Mouse (Mus musculus) kidney, adult 8-10 months (tissue): ENCODE measurements around the gene Trappc10.
"Not testable (repeated sequence)": the region's sequence is repeated elsewhere in the genome, so short reads cannot be mapped to it uniquely, and the experiment has no call there.

ENCODE experiments used
- DNase-seq, 2 experiments: peaks; one replicate each; pipeline ENCODE4 v3.0.0; 2022

Gene Trappc10

DNA sequence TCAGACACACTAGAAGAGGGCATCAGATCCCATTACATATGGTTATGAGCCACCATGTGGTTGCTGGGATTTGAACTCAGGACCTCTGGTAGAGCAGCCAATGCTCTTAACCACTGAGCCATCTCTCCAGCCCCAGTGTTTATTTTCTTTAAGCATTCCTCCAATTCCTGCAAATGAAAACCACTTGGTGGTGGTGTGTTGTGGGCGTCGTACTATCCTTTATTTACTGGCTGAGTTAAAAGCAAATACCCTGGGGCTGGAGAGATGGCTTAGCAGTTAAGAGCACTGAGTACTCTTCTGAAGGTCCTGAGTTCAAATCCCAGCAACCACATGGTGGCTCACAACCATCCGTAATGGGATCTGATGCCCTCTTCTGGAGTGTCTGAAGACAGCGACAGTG lies 58.4 kb downstream of the Trappc10 start:
- not testable (repeated sequence) for DNase-seq

DNA sequence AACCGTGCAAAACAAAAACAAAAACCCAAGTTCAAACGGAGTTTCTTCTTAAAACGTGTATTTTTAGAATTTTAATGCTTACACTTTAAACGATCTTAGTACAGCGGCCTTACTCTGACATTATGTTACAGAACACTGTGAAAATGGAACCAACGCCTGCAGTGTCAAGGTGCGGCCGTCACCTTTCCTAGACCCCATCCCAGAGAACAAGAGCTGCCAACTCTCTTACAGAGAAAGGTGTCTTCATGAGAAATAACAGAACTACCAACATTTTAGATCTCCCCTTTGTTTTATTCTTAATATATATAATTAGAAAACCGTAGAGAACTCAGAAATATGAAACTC lies 59.1 kb downstream of the Trappc10 start:
- no peak for DNase-seq

DNA sequence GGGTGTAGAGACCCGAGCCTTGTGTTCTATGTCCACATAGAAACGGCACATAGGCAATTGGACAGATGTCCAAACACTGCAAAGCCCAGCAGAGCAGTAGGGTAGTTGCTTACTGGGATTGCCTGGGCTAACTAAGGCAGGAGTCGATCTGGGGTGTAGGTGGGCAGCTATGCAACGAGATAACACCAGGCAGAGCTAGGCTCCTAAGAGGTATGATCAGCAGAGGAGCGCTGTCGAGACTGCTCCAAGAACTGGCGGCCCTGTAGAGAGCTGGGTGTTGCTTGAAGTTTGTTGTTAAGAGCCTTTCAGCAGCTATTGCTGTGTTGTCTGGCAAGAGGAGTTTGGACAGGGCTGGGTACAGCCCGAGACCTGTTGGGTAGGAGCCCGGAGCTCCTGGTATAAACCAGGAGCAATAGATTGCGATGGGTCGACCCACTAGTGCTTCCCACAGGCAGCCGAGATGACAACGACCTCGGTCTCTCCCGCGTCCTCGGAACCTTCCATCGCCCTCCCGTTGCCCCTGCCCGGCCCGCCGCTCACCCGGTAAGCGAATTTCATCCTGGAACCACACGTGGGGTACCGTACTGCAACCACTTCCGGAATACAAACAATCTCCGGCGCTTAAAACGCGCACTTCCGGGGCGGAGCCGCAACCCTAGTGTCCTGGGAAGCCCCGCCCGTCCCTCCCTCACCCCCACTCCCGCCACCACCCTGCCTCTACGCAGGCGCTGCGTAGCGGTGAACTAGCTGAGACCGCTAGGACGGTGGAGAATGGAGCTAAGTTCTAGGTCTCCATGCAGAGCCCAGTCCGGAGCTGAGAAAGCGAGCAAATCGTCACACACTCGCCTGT lies 59.7 kb downstream of the Trappc10 start, which contains the start of gene Pwp2:
Pwp2 (minus strand) TSS at position 619 of the 850 bp plus-strand sequence.
- peak; percentile 86 to 92 for DNase-seq

DNA sequence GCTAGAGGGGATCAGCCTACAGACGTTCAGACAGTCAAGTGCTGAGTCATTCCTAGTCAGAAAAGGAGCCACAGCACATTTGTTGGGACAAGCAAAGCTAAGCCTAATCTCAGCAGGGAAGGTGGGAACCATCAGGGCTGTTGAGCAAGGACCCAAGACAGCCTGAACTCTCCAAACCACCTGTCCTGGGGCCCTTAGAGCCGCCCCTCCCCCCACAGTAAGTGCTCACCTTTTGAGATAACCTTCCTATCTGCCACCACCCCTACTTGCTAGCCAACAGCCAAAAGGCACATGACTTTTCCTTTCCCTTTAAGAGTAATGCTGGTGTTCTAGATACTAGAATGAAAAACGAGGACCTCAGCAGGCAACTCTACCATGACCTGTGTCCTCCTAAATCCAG lies 60.9 kb downstream of the Trappc10 start:
- DNase-seq: no peak

DNA sequence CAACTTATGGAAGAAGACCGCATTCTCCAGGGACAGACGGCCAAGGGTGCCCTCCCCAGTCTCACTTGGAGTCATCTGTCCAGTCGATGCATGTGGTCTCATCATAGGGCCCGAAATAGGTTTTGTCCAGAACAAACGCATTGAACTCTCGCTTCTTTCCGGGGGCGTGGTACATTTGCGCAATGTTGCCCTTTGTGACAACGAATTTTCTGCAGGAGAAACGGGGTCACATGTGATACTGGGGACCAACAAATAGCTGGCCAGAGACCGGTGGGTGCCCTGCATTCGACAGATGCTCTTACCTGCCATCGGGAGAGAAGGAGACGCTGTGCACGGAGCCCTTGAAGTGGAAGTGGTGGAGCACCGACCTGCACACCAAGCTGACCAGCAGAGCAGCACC lies 62.1 kb downstream of the Trappc10 start:
- no peak for DNase-seq

DNA sequence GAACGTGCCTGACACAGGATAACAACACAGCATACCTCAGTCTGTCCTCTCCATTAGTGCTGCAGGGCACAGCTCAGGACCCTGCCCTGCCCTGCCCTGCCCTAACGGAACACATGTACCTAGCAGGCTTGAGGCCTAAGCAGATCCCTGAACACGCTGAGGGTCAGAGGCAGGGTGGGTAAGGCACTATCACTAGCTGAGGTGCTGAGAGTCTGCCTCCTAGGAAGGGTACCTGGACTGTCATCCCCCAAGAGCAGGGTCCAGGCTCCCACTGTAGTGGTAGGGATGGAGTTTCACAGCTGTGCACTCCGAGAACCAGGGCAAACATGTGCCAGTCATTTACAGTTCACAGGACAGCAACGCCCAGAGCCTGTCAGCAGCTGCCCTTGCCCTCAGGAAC lies 70.0 kb downstream of the Trappc10 start:
- no peak for DNase-seq

DNA sequence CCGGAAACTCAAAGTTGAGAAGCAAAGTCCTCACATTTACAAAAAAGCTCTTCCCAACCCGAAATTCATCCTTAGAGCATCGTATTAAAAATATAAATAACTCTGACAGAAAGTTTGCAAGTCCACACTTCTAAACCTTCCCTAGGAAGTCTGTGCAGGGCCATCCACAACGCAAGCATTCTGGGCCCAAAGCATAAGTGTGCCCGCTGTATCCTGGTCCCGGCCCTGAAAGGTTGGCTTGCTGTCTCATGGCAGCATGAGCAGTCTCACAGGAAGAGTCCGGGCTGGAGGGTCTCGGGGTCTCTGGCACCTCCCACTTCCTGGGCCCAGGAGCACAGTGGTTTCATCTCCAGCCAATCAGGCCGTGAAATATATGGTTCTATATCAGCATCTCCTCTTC lies 72.9 kb downstream of the Trappc10 start:
- DNase-seq: no peak

DNA sequence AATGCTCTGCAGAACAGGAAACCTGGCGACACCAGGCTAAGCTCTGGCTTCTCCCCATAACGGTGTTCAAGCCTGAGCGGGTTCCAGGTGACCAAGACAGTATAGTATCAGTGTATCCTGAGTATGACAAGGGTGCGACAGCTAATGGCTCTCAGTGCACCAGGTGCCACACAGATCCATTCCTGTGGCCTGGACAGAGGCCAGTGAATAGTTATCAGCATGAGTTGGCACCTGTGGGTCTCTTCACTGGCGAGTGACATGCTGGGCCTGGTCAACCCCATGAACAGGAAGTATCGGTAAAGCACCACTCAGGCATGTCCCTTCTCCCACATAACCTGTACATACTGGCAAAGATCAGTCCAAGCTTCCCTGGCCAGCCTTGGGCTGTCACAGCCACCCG lies 73.4 kb downstream of the Trappc10 start:
- no peak for DNase-seq

DNA sequence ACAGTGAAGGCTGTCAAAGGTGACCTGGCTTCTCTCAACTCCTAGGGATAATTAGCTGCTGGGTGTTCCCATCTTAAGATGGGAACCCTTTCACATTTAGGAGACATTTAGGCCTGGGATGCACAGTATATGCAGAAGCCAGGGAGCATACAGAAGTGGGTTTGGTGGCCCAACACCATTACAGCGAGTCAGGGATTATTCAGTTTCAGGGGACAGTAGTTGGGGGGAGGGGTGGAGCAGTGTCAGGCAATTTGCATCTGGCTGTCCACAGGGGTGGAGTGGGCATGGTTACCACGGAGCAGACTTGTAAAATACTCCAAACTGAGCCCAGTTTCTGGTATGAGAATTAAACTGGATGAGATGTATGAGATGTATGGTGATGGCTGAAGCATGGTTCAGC lies 74.0 kb downstream of the Trappc10 start:
- DNase-seq: no peak

DNA sequence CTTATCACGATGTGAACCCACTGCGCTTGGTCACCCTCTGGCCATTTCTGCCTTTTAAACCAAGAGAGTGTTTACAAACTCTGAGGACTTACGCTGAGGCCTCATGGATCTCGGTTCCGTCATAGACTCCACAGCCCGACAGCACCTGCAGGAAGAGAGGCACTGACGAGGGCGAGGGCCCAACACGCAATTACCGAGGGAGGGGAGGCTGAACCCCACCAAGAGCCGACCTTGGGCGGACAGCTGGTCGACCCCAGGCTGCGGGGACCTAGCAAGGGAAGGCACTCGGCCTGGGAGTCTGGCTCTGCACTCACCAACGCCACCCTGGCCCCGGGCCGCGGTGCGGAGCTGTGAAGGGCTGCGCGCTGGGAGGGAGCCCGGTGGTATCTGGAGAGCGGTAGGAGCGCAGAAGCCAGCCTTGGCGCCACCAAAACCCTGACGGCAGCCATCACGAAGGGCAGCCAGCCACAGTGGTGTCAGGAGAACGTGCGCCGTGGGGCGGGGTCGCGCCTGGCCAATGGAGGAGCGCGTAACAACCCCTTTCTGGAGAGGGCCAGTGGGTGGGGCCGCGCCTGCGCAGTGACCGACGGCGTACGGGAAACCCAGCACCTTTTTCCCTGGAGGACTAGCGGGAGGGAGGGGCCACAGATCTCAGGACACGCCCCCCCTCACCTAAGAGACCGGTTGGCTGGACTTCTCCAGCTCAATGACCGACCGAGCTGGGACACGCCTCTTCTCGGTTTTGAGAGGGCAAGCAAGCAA lies 75.0 kb downstream of the Trappc10 start, which contains the start of gene D10Jhu81e:
D10Jhu81e (minus strand) TSS at position 502 of the 762 bp plus-strand sequence.
- peak; percentile 100 for DNase-seq

DNA sequence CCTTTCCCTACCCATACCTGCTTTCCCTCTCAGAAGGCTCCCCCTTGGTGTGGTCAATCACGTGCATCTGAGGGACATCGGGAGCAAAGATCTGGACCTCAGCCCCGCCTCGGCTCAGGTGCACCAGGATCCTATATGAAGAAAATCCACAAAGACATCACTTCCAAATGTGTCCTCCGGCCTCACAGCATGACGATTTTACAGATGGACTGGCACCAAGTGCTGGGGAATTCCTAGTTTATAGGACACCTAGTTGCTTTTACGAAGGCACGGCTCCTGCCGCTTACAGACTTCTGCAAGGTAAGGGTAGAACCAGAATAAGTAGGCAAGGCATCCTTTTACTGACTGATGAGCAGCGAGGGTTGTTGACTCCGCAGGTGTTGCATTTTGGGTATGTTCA lies 75.6 kb downstream of the Trappc10 start:
- peak in 1 of 2 experiments; percentile 19 for DNase-seq

DNA sequence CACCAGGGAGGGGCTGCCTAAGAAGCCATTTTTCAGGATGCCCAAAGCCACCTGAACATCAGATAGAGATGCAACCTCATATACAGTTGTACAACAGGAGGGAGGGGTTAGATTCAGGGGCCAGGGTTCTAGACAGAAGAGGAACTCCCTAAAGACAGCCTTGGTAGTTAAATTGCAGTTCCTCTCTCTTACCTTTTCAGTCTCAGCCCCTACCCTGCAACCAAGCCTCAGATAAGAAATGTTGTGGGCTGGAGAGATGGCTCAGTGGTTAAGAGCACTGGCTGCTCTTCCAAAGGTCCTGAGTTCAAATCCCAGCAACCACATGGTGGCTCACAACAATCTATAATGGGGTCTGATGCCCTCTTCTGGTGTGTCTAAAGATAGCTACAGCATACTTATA lies 76.7 kb downstream of the Trappc10 start:
- DNase-seq: no peak

DNA sequence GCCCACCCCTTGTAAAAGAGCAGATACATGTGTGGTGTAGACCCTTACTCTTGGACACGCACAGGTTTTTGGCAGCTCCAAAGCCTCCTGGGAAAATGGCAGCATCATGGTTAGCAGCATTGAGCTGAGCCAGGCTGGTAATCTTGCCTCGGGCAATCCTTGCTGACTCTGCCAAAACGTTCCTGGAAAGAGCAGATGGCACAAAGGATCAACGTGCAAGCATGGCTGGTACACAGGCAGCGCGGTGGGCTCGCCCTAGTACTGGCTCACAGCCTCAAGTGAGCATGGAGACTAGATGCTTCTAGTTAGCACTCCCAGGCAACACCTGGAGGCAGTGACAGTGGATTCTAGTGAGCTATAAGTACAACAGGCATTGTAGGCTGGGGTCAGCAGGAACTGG lies 77.1 kb downstream of the Trappc10 start:
- DNase-seq: no peak

DNA sequence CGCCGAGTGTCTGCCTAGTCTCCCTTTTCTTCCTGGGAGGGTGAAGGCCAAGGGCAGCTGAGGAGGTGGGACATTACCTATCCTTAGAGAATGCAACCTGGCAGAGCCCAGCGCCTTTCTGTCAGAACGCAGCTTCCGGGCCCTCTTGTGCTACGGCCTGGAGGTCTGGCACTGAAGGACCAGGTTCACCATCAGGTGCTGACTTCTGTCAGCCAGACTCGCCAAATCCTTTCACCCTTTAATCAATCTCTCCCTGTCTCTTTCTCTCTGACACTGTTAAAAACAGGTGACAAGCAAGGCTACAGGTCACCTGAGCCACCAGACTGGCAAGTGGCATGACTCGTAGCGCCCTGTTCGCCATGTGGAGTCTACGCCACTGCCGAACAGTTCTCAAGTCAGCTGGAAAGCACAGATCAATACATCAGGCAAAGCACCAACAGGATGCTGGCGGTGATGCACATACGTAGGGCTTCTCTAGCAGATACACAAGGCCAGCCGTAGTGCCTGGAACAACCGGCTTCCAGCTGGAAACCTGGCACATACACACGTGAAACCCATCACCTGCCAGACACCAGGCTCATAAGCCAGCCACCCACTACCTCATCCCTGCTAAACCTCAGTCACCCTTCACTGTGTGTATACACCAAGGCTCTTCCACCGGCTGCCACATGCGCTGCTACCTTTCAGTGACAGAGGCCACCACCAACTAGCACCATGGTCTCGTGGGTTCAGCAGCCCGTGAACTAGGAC lies 79.0 kb downstream of the Trappc10 start:
- no peak for DNase-seq

DNA sequence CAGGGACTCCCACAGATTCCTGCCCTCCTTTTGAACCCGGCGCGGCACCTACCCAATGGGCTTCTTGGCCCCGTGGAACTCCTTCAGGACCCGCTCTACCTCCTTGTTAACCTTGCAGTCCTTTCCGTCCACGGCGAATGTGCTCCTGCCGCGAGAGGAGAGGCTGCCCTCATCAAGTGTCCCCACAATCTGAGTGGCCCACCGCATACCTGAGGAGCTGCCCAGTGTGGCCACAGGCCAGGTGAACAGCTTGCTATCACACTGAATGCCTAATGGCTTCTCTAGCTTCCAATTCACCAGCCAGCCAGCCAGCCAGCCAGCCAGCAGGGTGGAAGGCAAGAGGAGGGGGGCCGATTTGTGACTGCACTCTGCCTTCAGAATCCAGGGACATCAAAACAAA lies 79.7 kb downstream of the Trappc10 start:
- DNase-seq: no peak

DNA sequence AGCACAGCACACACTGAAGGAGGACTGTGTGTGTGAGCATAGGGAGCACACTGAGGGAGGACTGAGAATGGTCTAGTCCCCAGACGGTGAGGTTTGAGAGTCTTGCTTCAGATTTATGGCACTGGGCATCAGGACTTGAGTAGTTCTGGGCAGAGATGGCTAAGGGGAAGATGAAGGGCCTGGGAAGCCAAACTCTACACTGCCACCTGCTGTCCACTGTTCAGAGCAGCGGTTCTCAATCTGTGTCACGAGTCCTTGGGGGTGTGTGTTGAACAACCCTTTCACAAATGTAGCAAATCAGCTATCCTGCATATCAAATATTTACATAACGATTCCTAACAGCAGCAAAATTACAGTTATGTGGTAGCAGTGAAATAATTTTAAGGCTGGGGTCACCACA lies 80.5 kb downstream of the Trappc10 start:
- peak; percentile 54 to 72 for DNase-seq

DNA sequence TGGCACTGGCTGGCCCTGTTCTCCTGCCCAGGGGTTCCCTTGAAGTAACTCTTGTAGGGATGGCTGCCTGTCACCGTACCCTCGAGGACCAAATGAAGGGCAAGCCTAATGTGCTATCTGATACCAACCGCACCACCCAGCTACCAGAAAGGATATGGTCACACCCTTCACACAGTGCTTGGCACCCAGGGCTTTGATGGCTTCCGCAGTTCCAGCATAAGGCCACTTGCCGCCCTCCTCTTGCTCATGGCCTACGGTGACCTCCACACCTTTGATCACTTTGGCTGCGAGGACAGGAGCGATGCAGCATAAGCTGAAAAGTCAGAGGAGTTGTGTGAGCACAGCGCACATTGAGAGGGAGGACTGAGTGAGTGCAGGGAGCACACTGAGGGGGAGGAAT lies 81.2 kb downstream of the Trappc10 start:
- DNase-seq: no peak

DNA sequence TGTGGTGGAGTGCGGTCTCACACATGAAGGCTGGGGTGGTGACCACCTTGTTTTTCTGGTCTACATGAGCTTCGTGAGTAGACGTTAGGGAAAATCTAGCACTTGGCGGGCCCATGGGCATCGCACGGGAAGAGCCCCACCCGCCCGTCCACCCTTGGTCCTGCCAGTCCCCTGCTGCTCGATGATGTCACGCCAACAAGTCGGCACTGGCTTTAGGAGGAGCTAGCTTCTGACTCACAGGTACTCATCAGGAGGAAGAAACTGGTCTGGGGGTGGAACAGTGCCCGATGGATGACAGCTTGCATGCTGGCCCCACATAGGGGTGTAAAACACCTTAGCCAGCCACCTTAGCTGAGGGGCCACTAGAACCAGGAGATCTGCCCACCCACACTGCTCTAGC lies 81.8 kb downstream of the Trappc10 start:
- DNase-seq: no peak

DNA sequence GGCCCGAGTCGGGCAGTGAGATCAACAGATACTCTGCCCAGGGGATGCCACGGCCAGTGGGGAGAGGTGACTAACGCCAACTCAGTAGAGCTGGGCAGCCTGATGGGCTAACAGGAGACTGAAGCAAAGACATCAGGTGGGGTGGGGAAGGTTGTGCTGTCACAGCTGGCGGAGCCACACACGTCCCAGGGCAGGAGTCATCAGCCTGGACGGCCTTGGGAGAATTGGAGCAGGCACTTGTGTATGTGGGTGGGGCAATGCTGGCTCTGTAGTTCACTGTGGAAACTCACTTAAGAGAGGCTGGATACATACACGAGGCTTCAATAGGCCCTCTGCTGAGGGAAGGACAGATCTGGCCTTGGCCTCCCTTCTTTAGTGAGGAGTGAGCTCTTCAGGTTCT lies 83.3 kb downstream of the Trappc10 start:
- DNase-seq: no peak

DNA sequence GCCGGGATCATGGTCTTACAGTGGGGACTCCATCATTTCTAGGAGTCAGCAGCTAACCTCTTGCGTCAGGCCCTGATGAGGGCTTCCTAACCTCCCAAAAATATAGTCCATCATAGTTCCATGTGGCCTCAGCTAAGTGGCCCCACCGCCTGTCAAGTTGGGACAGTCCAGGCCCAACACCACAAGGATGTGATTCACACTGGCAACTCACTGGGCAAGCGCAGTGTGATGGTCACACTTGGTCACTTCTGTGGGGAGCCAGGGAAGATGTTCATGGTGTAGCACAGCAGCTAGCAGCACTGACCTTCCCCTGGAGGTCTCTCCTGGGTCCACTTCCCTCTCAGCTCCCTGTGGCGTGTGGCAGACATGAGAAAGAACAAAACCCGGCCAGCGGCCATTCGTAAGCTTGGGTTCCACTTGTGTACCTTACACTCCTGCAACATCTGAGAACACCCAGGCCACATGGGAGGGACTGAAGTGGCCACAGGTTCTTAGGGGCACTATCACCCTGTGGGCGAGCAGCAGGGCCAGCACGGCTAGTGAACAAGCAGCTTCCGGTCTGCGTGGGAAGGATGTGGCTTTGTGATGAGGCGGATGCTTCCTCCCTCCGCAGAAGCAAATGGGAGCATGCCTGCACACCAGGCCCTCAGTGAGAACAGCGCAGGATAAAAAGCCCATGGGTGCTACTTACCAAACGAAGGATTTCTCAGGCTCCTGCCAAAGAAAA lies 83.9 kb downstream of the Trappc10 start:
- DNase-seq: no peak

DNA sequence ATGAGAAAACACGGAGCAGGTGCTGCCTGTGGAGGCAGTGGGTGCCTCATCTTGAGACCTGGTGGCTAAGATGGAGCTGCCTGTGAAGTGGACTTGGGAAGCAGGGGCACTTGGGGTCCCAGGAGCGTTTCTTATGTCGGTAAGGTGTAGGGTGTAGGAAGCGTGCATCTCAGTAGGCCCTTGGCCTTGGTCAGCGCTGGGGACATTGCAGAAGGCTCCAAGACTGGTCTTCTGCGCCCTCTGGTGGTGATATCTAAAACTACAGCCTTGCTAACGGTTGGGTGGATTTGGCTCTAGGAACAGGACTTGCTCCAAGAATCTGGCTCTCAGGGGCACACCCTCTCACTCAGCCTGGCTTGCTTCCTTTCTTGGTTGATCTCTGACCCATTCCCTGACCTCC lies 84.5 kb downstream of the Trappc10 start:
- peak; percentile 89 to 92 for DNase-seq

DNA sequence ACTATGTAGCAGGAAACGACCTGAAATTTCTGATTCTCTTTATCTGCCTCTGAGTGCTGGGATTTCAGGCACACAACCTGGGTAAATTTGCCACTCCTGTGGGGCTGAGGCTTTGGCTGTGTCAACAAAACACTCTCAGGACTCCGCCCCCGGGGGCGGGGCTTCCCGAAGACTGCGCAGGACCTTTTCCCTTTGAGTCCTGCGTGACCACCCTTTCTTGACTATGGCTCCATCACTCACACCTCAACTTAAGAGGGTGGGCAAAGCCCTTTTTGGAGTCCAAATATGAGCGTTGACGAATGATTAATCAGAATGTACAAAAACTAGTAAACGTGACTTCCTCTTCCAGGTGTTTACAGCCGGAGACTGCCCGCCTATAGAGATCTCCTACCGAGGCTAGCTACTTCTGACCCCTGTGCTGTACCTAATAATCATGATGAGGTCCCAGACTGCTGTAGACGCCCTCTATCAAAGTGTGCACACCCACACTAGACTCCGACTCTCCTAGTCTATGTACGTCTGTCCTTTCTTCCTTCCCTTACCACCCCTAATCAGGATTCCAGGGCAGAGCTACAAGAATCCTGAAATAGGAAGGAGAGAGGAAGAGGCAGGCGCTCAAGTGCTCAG lies 85.1 kb downstream of the Trappc10 start:
- peak; percentile 82 to 84 for DNase-seq
